Mouse (Mus musculus) megakaryocyte progenitor cell, adult 5-6 weeks (primary cell): Measurements from ENCODE around the gene Zswim3. TPM values are rescaled to one million over a fixed set of nuclear protein-coding genes. Genes with fewer than 3 reads are reported as not detected.
"Not testable (repeated sequence)": the region's sequence is repeated elsewhere in the genome, so short reads cannot be mapped to it uniquely, and the experiment has no call there.

ENCODE experiments used
- ATAC-seq: replicated peaks from 2 replicates; pipeline ENCODE4 v1.8.0; 2016; ENCODE audit warnings: mild to moderate bottlenecking, moderate TSS enrichment, inconsistent platforms; ENCODE audit not compliant: poor library complexity
- total RNA-seq, 2 experiments: library from RNA; stranded (forward) in 1 of 2; stranded (reverse) in 1 of 2; fragments of 157-497, 149-512 nt in 1 of 2; fragments of 200-1000 nt in 1 of 2; gene quantifications; 2 replicates each; pipeline versions ENCODE4 v1.2.3 to v1.2.4; 2015 to 2017

Zswim3 gene
- total RNA-seq, 2 experiments from 2014 or later, result 2.5 to 6.7 TPM

GRCm38 (mm10) chr2:164779481-164780086 is 25.3 kb upstream of the Zswim3 start, which contains the start of gene Tnnc2:
TSS of gene Tnnc2 (minus strand) at chr2:164779967.
- no peak for ATAC-seq

GRCm38 (mm10) chr2:164781876-164782275 is 23.0 kb upstream of the Zswim3 start:
- ATAC-seq, result no peak

- ATAC-seq, result no peak
Measured at GRCm38 (mm10) chr2:164783926-164784581, 20.8 kb upstream of the Zswim3 start.

GRCm38 (mm10) chr2:164784869-164785420 is 20.0 kb upstream of the Zswim3 start:
- ATAC-seq, result peak; percentile 14

- peak; percentile 43 for ATAC-seq
Measured at GRCm38 (mm10) chr2:164785481-164786387, 19.2 kb upstream of the Zswim3 start, which contains the start of gene Snx21. TSS of gene Snx21 (plus strand) at chr2:164785823.

- ATAC-seq, result 0 out of 2 replicates have a peak, but pooled peaks have one; percentile 10
Measured at GRCm38 (mm10) chr2:164786388-164786885, 18.5 kb upstream of the Zswim3 start.

- peak; percentile 59 for ATAC-seq
Measured at GRCm38 (mm10) chr2:164787032-164787431, 17.9 kb upstream of the Zswim3 start.

GRCm38 (mm10) chr2:164787779-164788178 is 17.1 kb upstream of the Zswim3 start:
- no peak for ATAC-seq

- no peak for ATAC-seq
Measured at GRCm38 (mm10) chr2:164788411-164788810, 16.5 kb upstream of the Zswim3 start.

GRCm38 (mm10) chr2:164790451-164790850 is 14.4 kb upstream of the Zswim3 start:
- ATAC-seq, result no peak

GRCm38 (mm10) chr2:164791841-164792261 is 13.0 kb upstream of the Zswim3 start:
- no peak for ATAC-seq

GRCm38 (mm10) chr2:164792400-164793190 is 12.3 kb upstream of the Zswim3 start:
- ATAC-seq, result no peak

- peak; percentile 81 for ATAC-seq
Measured at GRCm38 (mm10) chr2:164793236-164793635, 11.7 kb upstream of the Zswim3 start.

GRCm38 (mm10) chr2:164793772-164794171 is 11.1 kb upstream of the Zswim3 start:
- ATAC-seq, result peak; percentile 41

GRCm38 (mm10) chr2:164794293-164794692 is 10.6 kb upstream of the Zswim3 start:
- ATAC-seq, result peak; percentile 90

GRCm38 (mm10) chr2:164795868-164796267 is 9.0 kb upstream of the Zswim3 start:
- ATAC-seq, result no peak

GRCm38 (mm10) chr2:164798554-164798953 is 6.3 kb upstream of the Zswim3 start:
- not testable (repeated sequence) for ATAC-seq

- no peak for ATAC-seq
Measured at GRCm38 (mm10) chr2:164800252-164801004, 4.5 kb upstream of the Zswim3 start.

- ATAC-seq, result no peak
Measured at GRCm38 (mm10) chr2:164803201-164803920, 1.5 kb upstream of the Zswim3 start.
